Mouse (Mus musculus): ENCODE data around the gene Olfr1458.

The Olfr1458 gene

DNA sequence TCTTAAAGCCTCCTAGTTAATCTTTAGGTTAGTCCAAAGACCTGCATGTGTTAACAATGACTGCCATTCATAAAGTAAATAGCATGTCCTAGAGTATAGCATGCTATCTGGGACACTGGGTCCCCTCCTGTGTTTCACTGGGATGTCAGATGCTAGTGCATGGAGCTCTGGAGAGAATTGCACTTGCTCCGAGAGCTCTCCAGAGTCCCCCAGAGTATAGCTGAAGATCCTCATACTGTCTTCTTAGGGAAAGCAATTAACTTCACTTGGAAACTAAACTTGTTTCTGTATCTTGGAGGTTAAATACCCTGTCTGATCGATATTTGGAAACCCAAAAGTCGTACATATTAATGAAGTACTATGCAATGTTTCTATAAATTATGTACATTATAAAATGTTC lies at the start of gene Olfr1458:
Olfr1458 (minus strand) TSS at position 101 of the 400 bp plus-strand sequence.
- no peak for DNase-seq (ENCODE audit: low spot score in 2 of 2)

DNA sequence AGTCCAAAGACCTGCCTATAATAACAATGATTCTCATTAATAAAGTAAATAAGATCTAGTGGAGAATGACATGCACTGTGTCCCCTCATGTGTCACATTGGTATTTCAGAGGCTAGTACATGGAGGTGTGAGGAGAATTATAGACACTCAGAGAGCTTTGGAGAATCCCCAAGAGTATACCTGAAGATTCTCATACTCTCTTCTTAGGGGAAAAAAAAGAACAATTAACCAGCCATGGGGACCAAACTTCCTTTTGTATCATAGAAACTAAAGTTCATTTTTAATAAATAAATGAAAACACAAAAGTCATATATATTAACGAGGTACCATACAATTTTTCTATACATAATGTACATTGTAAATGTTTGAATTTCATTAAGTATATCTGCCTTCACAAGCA lies 42.9 kb upstream of the Olfr1458 start, which contains the start of gene Olfr1459:
Olfr1459 (minus strand) TSS at position 101 of the 400 bp plus-strand sequence.
- DNase-seq (ENCODE audit: low spot score in 2 of 2), result no peak

DNA sequence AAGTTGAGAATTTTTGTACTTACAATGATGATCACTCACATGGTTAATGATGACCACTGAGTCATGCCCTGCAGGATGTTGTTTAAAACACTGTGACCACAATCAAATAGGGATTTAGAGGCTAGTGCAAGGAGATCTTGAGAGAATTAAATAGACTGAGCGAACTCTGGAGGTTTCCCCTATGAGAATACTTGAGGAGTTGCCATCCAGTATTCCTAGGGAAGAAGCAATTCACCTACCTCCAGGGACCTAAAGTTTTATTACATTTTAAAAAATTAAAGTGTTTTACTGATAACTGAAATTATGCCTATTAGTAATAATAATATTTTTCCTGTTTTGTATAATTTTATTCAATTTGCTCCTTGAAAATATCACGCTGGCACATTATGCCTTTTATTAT lies 8.8 kb downstream of the Olfr1458 start, which contains the start of gene Olfr1457:
Olfr1457 (minus strand) TSS at position 101 of the 400 bp plus-strand sequence.
- no peak for DNase-seq (ENCODE audit: low spot score in 2 of 2)

DNA sequence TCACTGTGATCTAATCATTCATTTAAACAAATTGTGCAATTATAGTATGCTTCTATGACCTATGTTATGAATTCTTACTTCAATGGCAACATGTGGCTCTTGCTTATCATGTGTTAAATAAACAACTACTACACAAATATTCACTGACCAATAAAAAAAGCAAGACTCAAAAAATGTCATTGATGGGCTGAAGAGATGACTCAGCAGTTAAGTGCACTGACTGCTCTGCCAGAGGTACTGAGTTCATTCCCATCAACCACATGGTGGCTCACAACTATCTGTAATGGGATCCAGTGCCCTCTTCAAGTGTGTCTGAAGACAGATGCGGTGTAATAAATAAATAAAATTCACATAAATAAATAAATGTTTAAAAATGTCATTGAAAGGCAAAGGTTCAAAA lies 12.7 kb downstream of the Olfr1458 start:
- DNase-seq (ENCODE audit: low spot score in 2 of 2), result no peak

DNA sequence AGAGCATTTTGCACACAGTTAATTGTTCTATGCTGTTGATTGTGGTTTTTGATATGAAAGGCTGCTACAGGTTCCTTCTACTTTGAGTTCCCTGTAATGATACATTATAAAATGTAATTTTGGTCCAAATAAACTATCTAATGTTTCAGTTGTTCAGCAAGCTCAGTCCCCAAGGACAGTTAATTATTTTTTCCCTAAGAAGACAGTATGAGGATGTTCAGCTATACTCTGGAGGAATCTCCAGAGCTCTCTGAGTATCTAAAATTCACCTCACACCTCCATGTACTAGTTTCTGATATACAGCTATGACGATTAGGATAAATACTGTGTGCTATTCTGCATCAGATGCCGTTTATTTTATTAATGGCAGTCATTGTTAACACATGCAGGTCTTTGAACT lies 46.3 kb downstream of the Olfr1458 start, which contains the start of gene Olfr1454:
Olfr1454 (plus strand) TSS at position 301 of the 400 bp plus-strand sequence.
- no peak for DNase-seq (ENCODE audit: low spot score in 2 of 2)
